Mouse (Mus musculus) forebrain, embryonic 16.5 days (tissue): Measurements from ENCODE around the gene Pnn. TPM values are rescaled to one million over a fixed set of nuclear protein-coding genes. Genes with fewer than 3 reads are reported as not detected.
"Not testable (repeated sequence)": the region's sequence is repeated elsewhere in the genome, so short reads cannot be mapped to it uniquely, and the experiment has no call there.

Experiments
- ATAC-seq: fragments of 200-750 bp; cut with Nextera tagmentation; 2 replicates; pipeline ENCODE4 v1.8.0; 2017; ENCODE audit warnings: mild to moderate bottlenecking, moderate library complexity
- H3K27ac ChIP-seq: fragments of 300-500 bp; sonication (generic); 2 replicates; pipeline ENCODE4 v1.5.1; 2014; ENCODE audit warnings: low read length, control low read depth
- H3K27me3 ChIP-seq: fragments of 300-500 bp; sonication (generic); replicated peaks from 2 replicates; pipeline ENCODE4 v1.6.1; 2014; ENCODE audit warnings: low read length; ENCODE audit not compliant: control insufficient read depth, insufficient read depth
- H3K36me3 ChIP-seq: fragments of 300-500 bp; sonication (generic); 2 replicates; pipeline ENCODE4 v1.6.1; 2014; ENCODE audit not compliant: control insufficient read depth, insufficient read depth
- H3K4me1 ChIP-seq: fragments of 300-500 bp; sonication (generic); replicated peaks from 2 replicates; pipeline ENCODE4 v1.6.1; 2014; ENCODE audit warnings: low read length; ENCODE audit not compliant: control insufficient read depth, insufficient read depth
- H3K4me2 ChIP-seq: fragments of 300-500 bp; sonication (generic); 2 replicates; pipeline ENCODE4 v1.6.1; 2014; ENCODE audit warnings: mild to moderate bottlenecking, low read length, control low read depth
- H3K4me3 ChIP-seq: fragments of 300-500 bp; sonication (generic); replicated peaks from 2 replicates; pipeline ENCODE4 v1.5.1; 2014; ENCODE audit warnings: mild to moderate bottlenecking, low read length, control low read depth
- H3K9ac ChIP-seq: fragments of 300-500 bp; sonication (generic); replicated peaks from 2 replicates; pipeline ENCODE4 v1.6.1; 2014; ENCODE audit warnings: low read depth, low read length, control low read depth
- H3K9me3 ChIP-seq: fragments of 300-500 bp; sonication (generic); 2 replicates; pipeline ENCODE4 v1.6.1; 2016; ENCODE audit warnings: low read length; ENCODE audit not compliant: control insufficient read depth
- WGBS: fragments of 180-500 bp; shearing (Covaris S2); extraction: QIAGEN DNeasy Blood & Tissue Kit; methylation state at CpG from one replicate; pipeline ENCODE4 v1.1.7; 2014; 5-methylcytosine and 5-hydroxymethylcytosine counted together
- polyA plus RNA-seq: library from polyadenylated mRNA; unstranded; fragments of >200 nt; fragmentation: Nextera tagmentation; extraction: Ambion mirVana; gene quantifications from 2 replicates; pipeline ENCODE4 v1.2.1, GENCODE M21; 2015

Gene Pnn
- polyA plus RNA-seq, 1 experiment from 2014 or later: 93.7 TPM

GRCm38 (mm10) chr12:59052470-59052869 is 14.2 kb upstream of the Pnn start:
- ATAC-seq: no peak
- Histone ChIP-seq H3K4me3 (no peak overlapping the region), H3K4me1 (no peaks in the 10 kb centered on the region), H3K4me2 (no peak overlapping the region), H3K9me3 (no peaks in the 10 kb centered on the region), H3K27ac (no peak overlapping the region), H3K36me3 (peaks cover 4% of the 10 kb centered on the region; the same call in 1 of the 2 replicates), H3K27me3 (no peaks in the 10 kb centered on the region), H3K9ac (no peak overlapping the region)
- 97% methylated on average over 3 of the region's 3 CpGs for WGBS

DNA sequence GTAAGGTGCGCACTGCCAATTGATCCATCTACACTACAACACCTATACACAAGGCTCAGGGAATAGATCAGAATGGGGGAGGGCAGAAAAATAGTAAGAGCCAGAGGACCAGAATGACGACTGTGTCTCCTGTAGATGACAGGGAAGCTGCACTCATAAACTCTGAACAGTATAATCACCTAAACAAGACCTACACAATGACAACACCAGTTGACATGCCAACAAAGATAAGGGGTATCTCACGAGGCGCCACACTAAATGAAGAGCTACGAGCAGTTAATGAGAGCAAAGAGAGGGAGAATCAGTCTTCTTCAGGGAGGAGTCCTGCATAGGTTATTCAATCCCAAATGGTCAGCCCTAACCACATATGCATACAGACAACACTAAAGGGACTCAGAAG is 13.5 kb upstream of the Pnn start:
- no peak overlapping the region for H3K4me2 ChIP-seq
- no peak overlapping the region for H3K9ac ChIP-seq
- H3K9me3 ChIP-seq: no peaks in the 10 kb centered on the region
- no peaks in the 10 kb centered on the region for H3K4me1 ChIP-seq
- H3K4me3 ChIP-seq: no peak overlapping the region
- ATAC-seq: no peak
- peaks cover 4% of the 10 kb centered on the region; the same call in 1 of the 2 replicates for H3K36me3 ChIP-seq
- no peaks in the 10 kb centered on the region for H3K27me3 ChIP-seq
- H3K27ac ChIP-seq: no peak overlapping the region
- 94% methylated on average over 5 of the region's 5 CpGs for WGBS

GRCm38 (mm10) chr12:59053976-59054375 is 12.7 kb upstream of the Pnn start:
- no peak overlapping the region for H3K4me3 ChIP-seq
- ATAC-seq: no peak
- H3K9ac ChIP-seq: no peak overlapping the region
- no peak overlapping the region for H3K4me2 ChIP-seq
- H3K4me1 ChIP-seq: peaks cover 6% of the 10 kb centered on the region
- H3K27me3 ChIP-seq: no peaks in the 10 kb centered on the region
- no peaks in the 10 kb centered on the region for H3K9me3 ChIP-seq
- no peak overlapping the region for H3K27ac ChIP-seq
- H3K36me3 ChIP-seq: peaks cover 2% of the 10 kb centered on the region; the same call in 1 of the 2 replicates

- Histone ChIP-seq H3K4me1 (peaks cover 18% of the 10 kb centered on the region), H3K4me3 (no peak overlapping the region), H3K4me2 (no peak overlapping the region), H3K27ac (no peak overlapping the region), H3K9me3 (no peaks in the 10 kb centered on the region), H3K9ac (no peak overlapping the region), H3K36me3 (peaks cover 2% of the 10 kb centered on the region; the same call in 1 of the 2 replicates), H3K27me3 (no peaks in the 10 kb centered on the region)
- WGBS: 84% methylated on average over 4 of the region's 4 CpGs
- no peak for ATAC-seq
Observed at GRCm38 (mm10) chr12:59055196-59055850, 11.4 kb upstream of the Pnn start.

DNA sequence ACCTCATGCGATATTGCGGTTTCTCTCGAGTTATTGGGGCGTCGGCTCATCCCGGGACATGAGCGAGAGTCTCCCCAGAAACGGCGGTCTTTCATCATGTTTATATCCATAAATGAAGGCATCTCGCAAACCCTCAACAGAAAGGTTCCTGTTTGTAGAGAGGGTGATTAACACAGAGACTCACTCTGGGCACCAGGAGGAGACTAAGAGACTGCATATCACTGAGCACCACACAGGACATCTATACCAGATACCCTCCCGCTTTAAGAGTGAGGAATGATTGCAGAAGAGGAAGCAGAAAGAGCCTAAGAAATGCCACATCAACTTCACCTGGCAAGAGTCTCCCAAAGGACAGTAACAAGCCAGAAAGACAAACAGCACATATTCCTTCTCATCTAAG is 10.5 kb upstream of the Pnn start:
- Histone ChIP-seq H3K4me1 (peaks cover 21% of the 10 kb centered on the region), H3K4me2 (no peak overlapping the region), H3K9me3 (no peaks in the 10 kb centered on the region), H3K9ac (no peak overlapping the region), H3K36me3 (peaks cover 2% of the 10 kb centered on the region; the same call in 1 of the 2 replicates), H3K27me3 (no peaks in the 10 kb centered on the region), H3K4me3 (no peak overlapping the region), H3K27ac (no peak overlapping the region)
- ATAC-seq: no peak
- 97% methylated on average over 11 of the region's 11 CpGs for WGBS

- H3K4me3 ChIP-seq, ATAC-seq, H3K27ac ChIP-seq, H3K36me3 ChIP-seq, H3K4me2 ChIP-seq, H3K9ac ChIP-seq, H3K9me3 ChIP-seq, H3K27me3 ChIP-seq: not testable (repeated sequence)
- 91% methylated on average over 5 of the region's 5 CpGs for WGBS
- peaks cover 23% of the 10 kb centered on the region for H3K4me1 ChIP-seq
Observed at GRCm38 (mm10) chr12:59058242-59058641, 8.4 kb upstream of the Pnn start.

DNA sequence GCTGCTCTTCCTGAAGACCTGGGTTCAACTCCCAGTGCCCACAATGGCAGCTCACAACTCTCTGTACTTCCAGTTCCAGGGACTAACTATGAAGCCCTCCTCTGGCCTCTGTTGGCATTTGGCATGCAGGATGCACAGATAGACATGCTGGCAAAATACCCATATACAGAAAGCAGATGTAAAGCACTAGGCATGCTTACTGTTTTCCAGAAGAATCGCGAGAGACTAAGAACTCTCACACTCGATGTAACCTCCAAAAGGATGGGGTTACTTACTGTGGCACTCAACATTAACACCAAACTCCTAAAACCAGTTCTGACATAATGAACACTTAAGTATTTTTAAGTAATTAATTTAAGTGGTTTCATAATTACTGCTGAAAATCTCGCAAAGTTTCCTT is 6.4 kb upstream of the Pnn start:
- peaks cover 2% of the 10 kb centered on the region; the same call in 1 of the 2 replicates for H3K36me3 ChIP-seq
- H3K4me3 ChIP-seq: peak overlapping the region; percentile 87
- H3K9me3 ChIP-seq: no peaks in the 10 kb centered on the region
- ATAC-seq: no peak
- H3K27me3 ChIP-seq: no peaks in the 10 kb centered on the region
- peaks cover 23% of the 10 kb centered on the region for H3K4me1 ChIP-seq
- 49% methylated on average over 4 of the region's 4 CpGs for WGBS
- H3K9ac ChIP-seq: peak overlapping the region; percentile 94
- peak overlapping the region; percentile 95 for H3K27ac ChIP-seq
- peak overlapping the region; percentile 79 for H3K4me2 ChIP-seq

GRCm38 (mm10) chr12:59060993-59061595 is 5.6 kb upstream of the Pnn start, which contains the start of gene Trappc6b:
Gene Trappc6b, minus strand, starts transcription at chr12:59061472.
- Histone ChIP-seq H3K4me2 (peak within 1 kb of the TSS; percentile 79), H3K4me1 (peaks cover 25% of the 10 kb centered on the region), H3K36me3 (peaks cover 2% of the 10 kb centered on the region; the same call in 1 of the 2 replicates), H3K9me3 (no peaks in the 10 kb centered on the region), H3K27me3 (no peaks in the 10 kb centered on the region), H3K4me3 (peak within 1 kb of the TSS; percentile 87), H3K27ac (peak within 1 kb of the TSS; percentile 95), H3K9ac (peak within 1 kb of the TSS; percentile 94)
- WGBS: 2% methylated on average over 49 of the region's 49 CpGs
- ATAC-seq: peak; percentile 98

GRCm38 (mm10) chr12:59064837-59065236 is 1.8 kb upstream of the Pnn start:
- no peak for ATAC-seq
- peaks cover 19% of the 10 kb centered on the region for H3K4me1 ChIP-seq
- 83% methylated on average over 8 of the region's 8 CpGs for WGBS
- H3K9me3 ChIP-seq: no peaks in the 10 kb centered on the region
- H3K27ac ChIP-seq: no peak overlapping the region
- peaks cover 12% of the 10 kb centered on the region for H3K36me3 ChIP-seq
- H3K27me3 ChIP-seq: no peaks in the 10 kb centered on the region
- H3K4me2 ChIP-seq: no peak overlapping the region
- H3K4me3 ChIP-seq: no peak overlapping the region
- H3K9ac ChIP-seq: no peak overlapping the region
